Mouse (Mus musculus) neural tube, embryonic 10.5 days (tissue): ENCODE results near the gene Gm38431.
"Not testable (repeated sequence)": the region's sequence is repeated elsewhere in the genome, so short reads cannot be mapped to it uniquely, and the experiment has no call there.

Source experiments
- DNase-seq: peaks from one replicate; pipeline ENCODE4 v3.0.0-alpha.2; 2017; ENCODE audit warnings: low spot score; ENCODE audit errors: extremely low spot score

The Gm38431 gene

GRCm38 (mm10) chr9:21105760-21106564, 14.2 kb upstream of the Gm38431 start:
- DNase-seq: no peak

- DNase-seq: no peak
Measured at GRCm38 (mm10) chr9:21104814-21105213, 13.0 kb upstream of the Gm38431 start.

GRCm38 (mm10) chr9:21102076-21102475, 10.3 kb upstream of the Gm38431 start:
- no peak for DNase-seq

- no peak for DNase-seq
Measured at GRCm38 (mm10) chr9:21100447-21101161, 8.8 kb upstream of the Gm38431 start.

GRCm38 (mm10) chr9:21097793-21098192, 6.0 kb upstream of the Gm38431 start:
- no peak for DNase-seq

GRCm38 (mm10) chr9:21095958-21096357, 4.2 kb upstream of the Gm38431 start:
- DNase-seq: no peak

- DNase-seq: no peak
Measured at GRCm38 (mm10) chr9:21093423-21093822, 1.6 kb upstream of the Gm38431 start.

- DNase-seq: no peak
Measured at GRCm38 (mm10) chr9:21090972-21091706, 658 bp downstream of the Gm38431 start.

GRCm38 (mm10) chr9:21090537-21090936, 1.3 kb downstream of the Gm38431 start:
- DNase-seq: no peak

- no peak for DNase-seq
Measured at GRCm38 (mm10) chr9:21083324-21083723, 8.5 kb downstream of the Gm38431 start.

GRCm38 (mm10) chr9:21081127-21081526, 10.7 kb downstream of the Gm38431 start:
- DNase-seq: no peak

- no peak for DNase-seq
Measured at GRCm38 (mm10) chr9:21075625-21076024, 16.2 kb downstream of the Gm38431 start.

- DNase-seq: no peak
Measured at GRCm38 (mm10) chr9:21074173-21074572, 17.6 kb downstream of the Gm38431 start.

- peak; percentile 90 for DNase-seq
Measured at GRCm38 (mm10) chr9:21073044-21073840, 18.6 kb downstream of the Gm38431 start, which contains the start of the genes Gm49373 and Fdx1l. Gm49373 (minus strand) TSS chr9:21073096. Fdx1l (minus strand) TSS chr9:21073614.

- DNase-seq: no peak
Measured at GRCm38 (mm10) chr9:21072641-21073040, 19.2 kb downstream of the Gm38431 start.

- DNase-seq: no peak
Measured at GRCm38 (mm10) chr9:21067006-21067684, 24.7 kb downstream of the Gm38431 start, which contains the start of gene Zglp1. Zglp1 (minus strand) TSS chr9:21067093.

GRCm38 (mm10) chr9:21062928-21063327, 28.9 kb downstream of the Gm38431 start:
- DNase-seq: no peak

- DNase-seq: no peak
Measured at GRCm38 (mm10) chr9:21051578-21051977, 40.2 kb downstream of the Gm38431 start.

GRCm38 (mm10) chr9:21045235-21045634, 46.6 kb downstream of the Gm38431 start:
- no peak for DNase-seq

GRCm38 (mm10) chr9:21044785-21045184, 47.0 kb downstream of the Gm38431 start:
- not testable (repeated sequence) for DNase-seq
